Mouse (Mus musculus) heart, adult 9 months (tissue): ENCODE measurements around the gene Glyctk.

Experiments
- DNase-seq, 2 experiments: peaks; one replicate each; pipeline ENCODE4 v3.0.0; 2022; ENCODE audit warnings: low spot score in 2 of 2

Glyctk gene

DNA sequence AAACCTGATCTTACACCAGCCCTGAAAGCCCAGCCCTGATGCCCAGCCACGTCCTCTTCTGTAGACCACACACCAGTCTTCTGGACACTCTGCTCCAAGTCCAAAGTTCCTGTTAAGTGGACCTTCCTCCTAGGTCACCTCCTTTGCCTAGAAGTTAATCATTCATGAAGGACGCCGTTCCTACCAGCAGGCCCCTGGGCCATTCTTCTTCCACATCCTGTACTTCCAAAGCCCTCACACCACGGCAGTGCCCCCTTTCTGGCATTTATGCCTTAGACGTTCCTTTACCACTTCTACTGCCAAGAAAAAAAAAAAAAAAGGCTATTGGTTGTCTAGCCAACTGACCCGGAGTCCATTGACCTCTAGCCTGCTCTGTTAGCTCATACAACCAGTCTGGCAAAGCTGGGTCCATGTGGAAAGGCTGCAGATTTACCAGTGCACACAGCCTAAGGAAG lies at the start of gene Glyctk:
Glyctk (minus strand) TSS at position 102 of the 455 bp plus-strand sequence.
- no peak for DNase-seq

DNA sequence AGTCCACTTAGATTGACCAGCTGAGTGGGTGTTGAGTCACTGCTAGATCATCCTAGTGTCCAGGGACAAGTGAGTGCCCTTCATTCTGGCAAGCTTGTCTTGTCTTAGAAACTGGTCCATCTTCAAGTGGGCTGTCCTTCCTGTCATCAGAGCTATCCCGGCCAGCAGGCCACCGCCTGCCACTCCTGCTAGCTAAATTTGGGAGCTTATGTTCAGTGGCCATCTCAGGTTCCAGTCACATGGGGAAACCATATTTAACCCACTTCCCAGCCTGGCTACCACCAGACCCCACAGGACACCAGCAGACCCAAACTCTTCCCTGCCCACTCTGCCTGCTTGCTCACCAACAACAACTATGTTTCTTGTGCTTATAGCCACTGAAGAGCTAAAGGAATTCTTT lies 48.6 kb upstream of the Glyctk start:
- peak; percentile 70 to 73 for DNase-seq

DNA sequence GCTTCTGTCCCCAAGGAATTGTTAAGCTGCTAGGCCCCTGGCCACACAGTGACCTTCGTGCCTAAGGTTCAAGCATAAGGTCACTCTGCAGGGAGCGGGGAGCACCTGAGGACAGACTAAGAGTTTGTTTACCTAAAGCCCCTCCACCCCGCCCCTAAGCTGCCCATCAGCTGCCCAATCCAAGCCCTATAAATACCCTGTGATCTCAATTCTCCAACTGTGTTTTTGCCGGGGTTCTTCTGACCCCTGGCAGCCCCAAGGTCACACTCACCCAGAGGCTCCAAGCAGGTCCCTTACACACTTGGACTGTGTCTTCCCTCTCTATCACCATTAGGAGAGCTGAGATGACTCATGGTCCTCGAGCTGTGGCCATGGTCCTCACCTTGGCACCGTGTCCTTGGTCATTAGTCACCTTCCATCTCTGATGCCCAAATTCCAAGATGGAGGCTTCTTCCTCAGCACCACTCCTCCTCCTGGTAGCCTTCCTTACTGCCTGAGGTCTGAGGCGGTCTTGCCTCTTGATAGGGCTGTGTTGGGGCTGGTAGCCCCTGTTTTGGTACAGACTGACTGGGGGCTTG lies 47.9 kb upstream of the Glyctk start:
- DNase-seq: no peak

DNA sequence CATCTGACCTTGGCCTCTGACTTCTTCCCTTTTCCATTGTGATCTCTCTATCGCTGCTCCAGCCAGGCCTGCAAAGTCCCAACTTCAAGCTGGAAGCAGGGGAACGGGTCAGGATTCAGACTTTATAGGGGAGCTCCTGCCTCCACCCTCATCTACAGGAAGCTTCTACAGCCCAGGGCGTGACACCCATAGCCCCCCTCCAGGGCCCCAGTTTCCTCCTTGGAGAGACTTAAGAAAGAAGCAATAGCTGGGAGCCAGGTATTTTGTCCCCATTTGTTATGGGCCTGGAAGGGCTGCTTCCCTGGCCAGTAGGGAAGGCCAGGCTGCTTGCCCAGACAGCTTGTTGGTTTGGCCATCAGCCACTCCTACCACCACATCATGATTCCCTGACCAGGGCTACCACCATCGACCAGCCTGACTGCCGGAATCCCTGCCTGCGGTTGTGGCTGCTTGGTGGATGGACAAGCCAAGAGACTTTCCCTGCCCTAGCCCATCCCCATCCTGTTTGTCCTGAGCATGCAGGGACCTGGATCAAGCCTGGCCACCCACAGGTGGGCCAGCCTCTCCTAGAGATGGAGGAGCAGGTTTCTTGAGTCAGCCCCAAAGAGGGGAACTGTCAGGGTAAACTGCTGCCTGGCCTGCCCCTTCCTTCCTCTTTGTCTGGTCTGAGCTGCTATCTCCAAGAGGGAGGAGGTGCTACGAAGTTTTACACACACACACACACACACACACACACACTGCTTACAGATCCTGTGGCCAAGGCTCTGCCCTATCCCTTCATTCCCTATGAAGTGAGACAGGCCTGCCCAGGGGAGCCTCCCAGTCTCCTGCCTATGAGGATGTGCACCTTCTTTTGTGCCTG lies 46.3 kb upstream of the Glyctk start:
- DNase-seq: no peak

DNA sequence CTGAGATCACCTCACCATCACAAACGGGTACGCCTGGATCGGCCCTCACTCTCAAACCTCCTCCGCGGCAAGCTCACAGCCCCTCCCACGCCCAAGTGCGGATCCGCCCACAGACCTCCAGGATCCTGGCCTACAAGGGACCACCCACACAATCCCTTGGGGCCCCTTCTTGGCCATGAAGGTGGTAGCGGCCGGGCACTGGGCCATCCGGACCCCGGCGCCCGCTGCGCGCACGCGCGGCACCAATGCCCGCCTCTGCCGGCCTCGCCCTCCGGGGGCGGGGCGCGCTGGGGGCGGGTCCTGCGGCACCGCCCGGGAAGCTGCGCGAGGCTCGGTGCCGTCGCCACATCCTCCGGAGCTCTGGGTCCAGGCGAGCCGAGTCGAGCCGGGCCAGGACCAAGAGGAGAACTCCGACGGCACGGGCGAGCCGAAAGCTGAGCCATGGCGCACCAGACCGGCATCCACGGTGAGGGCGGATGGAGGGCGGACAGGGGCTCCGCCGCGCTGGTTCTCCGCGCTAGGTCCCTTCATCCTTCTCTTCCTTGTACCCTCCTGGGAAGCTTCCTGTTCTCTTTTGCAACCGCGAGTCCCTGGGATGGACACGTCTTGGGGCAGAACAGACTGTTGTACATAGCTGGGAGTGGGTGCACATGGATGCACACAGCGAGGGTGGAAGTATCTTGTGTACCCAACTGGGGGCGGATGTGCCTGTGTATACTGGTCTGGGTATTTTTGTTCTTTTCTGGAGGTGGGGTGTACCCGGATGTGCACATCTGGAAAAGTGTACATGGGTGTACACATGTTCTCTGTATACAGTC lies 45.1 kb upstream of the Glyctk start, which contains the start of gene Twf2:
Twf2 (plus strand) TSS at position 290 of the 818 bp plus-strand sequence.
- peak; percentile 96 for DNase-seq

DNA sequence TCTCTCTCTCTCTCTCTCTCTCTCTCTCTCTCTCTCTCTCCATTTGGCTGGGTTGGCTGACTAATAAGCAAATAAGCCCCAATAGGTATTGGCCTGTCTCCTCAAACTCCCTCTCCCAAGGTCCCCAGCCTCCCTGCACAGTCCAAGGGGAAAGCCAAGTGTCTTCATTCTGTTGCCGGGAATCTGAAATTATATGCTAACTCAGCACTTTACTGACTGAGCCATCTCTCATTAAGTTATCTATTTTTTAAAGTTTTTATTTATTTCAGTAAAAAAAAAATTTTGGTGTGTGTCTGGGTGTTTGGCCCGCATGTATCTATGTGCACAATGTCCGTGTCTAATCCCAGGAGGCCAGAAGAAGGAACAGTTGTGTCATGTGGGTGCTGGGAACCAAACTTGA lies 44.0 kb upstream of the Glyctk start:
- no peak for DNase-seq

DNA sequence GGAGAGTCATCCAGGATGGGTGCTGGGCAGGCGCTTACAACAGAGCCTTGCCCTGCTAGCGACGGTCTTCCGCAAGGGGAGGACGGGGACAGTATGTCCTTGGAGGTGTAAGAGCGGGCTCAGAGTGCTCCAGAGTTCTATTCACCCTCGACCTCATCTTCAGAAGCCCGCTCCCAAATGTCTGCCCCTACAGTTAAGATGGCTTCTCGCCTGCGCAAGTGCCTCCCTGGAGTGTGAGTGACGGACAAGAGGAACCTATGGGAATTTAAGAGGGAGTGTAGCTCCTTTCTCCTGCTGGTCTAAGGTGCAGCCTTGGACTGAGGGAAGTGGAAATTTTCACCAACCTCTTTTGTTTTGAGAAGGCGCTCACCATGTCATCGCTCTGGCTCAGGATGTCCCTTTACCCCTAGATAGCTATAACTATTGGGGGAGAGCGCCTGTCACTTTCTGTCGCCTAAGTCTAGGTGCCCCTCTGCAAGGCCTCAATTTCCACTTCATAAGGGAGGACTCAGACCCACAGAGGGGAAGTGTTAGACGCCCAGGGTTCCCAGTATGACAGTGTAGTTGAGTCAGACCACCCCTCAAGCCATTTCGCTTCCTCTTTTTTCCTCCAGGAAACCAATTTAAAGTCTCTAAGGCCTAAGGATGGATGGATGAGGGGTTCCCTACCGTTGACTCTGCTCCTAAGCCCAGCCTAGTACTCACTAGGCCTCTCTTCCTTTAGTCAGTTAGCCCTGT lies 41.8 kb upstream of the Glyctk start, which contains the start of gene Ppm1m:
Ppm1m (minus strand) TSS at position 212 of the 738 bp plus-strand sequence.
- DNase-seq: no peak

DNA sequence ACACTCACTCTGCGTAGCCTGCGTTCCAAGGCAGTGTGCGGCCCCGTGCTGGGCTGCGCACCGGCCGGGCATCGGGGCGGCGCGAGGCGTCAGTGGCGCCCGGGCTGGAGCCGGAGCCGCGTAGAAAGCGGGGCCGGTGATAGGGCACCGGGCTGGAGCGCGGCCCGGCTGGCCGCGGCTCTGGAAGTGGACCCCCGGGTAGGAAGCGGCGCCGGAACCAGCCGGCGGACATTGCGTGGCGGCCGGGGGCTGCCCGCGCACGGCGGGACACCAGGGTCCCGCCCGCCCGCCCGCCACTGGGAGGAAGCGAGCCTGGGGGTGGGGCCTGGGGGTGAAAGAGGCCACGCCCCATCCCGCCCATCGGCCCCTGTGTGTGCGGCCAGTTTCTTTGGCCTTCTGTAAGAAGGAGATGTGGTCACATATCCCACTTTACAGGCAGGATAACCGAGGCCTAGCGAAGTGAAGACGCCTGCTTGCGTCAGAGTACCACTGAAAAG lies 41.1 kb upstream of the Glyctk start:
- peak; percentile 74 to 79 for DNase-seq

DNA sequence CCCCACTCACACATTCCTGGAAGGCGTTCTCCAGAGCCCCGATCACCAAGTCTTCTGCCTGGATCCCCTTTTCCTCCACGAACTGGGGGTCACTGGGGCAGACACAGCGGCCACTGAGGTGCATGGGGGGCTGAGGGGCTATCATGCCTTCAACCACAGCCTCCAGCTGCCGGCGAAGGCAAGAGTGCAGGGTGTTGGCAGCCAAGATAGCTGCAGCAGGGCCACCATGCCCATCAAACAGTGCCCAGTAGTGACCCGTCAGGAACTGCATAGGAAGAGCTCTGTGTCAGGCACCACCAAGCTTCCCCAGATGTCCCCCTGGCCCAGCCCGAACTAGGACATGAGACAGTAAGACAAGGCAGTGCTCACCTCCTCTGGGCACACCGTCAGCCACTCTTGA lies 39.8 kb upstream of the Glyctk start:
- DNase-seq: no peak

DNA sequence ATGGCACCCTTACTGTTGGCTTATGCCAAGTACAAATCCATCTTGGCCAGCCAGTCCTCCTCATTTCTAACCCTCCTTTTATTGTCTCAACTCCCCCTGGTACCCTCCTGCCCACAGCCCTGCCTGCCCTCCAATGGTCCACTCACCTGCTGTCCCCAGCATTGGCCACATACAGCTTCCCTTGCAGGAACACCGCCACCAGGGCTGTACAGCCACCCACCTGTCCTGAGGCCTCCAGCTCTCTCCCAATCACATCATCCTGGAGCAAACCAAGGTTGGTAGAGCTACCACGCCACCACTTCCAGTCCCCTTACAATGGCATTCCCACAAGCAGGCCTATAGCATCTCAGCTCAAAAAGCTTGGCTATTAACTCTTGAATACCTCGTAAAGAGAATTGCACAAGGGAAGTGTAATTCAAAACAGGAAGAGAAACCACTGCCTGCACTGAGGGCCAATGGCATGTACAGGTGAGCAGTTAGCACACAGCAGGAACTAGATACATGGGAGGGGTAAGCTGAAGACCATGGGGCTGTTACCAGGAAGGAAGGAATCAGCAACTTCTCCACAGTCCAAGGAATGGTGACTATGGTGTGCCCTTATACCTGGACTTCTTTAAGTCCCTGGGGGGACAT lies 39.3 kb upstream of the Glyctk start:
- no peak for DNase-seq

DNA sequence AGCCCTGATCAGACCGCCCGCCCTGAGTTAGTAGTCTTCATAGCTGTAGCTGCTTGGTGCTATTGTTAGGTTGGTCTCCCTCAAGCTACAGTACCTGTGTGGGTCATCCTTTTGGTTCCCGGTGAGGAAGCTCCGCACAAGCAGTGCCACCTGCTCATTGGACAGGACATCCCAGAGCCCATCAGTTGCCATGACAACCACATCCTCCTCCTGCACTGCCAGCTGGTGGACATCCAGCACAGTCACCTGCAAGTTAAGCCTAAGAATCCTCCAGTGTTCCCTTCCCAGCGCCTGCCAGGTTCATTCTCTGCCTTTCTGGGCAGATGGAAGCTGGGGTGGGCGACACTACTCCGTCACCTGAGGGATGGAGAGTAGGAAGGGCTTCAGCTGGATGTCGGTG lies 37.8 kb upstream of the Glyctk start:
- no peak for DNase-seq

DNA sequence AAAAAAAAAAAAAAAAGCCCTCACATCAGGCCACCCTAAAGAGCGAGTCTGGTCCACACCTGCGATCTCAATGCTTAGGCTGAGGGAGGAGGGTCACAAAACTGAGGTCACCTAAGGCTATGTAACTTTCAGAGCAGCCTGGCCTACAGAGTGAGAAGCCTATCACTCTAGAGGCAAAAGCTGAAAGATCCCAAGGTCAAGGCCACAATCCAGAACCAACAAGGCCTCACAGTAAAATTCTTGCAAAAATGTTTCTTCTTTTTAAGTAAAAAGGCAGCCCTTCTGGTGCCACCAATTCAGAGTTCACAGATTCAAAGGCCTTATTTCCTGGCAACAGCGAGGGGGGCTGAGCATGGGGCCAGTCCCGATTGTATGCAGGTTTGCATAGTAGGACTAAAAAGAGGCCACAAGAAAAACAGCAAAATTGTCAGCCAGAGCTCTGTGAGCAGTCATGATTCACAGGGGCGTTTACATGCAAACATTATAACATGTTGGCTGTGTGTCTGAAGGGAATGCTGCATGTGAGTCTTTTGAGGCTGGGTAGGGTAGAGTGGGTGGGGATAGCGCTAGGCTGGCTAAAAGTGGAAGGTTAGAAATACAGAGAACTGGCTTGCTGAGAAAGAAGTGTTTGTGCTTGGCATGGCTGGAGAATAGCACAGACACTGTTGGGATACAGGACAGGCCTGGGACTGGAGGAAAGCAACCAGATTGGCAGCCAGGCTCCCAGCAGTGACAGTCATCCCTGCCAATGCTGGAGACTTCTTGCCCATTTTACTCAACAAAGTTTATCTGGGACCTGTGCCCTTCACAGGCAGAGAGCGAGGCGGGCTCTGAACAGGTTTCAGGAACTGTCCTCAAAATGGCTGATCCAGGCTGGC lies 36.2 kb upstream of the Glyctk start:
- DNase-seq: no peak

DNA sequence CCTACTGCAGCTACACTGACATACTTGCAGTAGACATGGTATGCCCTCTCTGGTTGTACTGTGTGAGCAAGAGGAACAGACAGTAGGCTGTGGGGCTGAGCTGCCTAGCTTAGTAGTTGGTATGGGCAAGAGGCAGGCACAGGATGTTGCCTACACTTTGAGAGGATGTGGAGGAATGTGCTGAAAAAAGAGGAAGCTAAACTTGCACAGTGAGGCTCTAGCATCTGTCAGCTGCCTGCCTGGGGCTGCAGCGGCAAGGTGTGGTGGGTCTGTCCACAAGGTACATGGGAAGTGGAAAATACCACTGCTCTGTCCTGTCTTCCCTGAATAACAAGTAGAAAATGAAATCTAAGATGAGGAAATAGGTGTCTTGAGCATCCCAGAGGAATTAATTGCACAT lies 35.1 kb upstream of the Glyctk start:
- no peak for DNase-seq

DNA sequence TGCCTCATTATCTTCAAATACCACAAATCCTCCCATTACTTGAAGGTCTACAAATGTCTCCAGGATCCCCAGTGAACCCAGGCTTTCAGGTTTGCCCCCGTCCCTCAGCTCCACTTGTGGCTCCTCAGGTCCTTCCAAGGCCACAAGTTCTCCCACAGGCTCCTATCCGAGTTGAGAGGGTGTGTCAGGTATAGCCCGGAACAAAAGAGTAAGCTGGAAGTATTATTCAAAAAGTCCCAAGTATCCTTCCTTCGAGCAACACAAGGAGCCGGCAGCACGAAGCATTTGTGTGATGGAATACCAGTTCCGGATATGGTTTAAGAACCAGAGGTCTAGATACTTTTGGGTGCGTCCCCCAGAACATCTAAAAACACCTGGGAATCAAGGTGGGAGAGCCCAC lies 34.1 kb upstream of the Glyctk start:
- DNase-seq: no peak

DNA sequence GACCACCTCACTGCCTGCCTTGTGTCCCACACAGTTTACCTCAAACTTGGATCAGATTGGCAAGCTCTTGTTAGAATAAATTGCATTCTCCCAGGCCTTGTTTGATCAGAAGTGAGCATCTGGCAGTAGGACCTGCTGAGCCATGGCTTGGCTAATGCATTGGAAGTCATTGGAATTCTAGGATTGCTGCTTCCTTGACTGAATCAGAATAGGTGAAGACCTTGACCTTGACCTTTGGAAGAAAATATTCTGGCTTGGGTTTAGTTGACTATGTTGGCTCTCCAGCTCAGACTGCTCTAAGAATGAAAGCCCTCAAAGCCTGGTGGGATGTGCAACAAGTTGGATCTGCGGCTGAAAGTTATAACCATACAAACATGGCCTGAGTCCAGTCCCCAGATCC lies 33.4 kb upstream of the Glyctk start:
- DNase-seq: no peak

DNA sequence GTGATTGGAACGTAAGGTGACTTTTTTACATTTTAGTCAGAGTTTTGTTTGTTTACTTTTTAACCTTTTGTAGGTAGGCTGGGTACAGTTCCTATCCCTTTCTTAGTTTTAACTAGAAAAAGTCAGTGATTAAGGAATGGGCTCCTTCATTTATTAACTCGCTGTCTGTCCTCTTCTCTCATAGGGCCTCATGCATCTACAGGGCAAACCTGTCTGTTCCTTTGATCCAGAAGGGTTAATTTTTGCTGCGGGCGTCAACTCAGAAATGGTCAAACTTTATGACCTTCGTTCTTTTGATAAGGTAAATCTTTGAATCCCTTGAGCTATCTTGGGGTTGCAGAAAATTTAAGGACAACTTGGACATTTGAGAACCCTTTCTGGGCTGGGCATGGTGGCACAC lies 26.1 kb upstream of the Glyctk start:
- DNase-seq: no peak

DNA sequence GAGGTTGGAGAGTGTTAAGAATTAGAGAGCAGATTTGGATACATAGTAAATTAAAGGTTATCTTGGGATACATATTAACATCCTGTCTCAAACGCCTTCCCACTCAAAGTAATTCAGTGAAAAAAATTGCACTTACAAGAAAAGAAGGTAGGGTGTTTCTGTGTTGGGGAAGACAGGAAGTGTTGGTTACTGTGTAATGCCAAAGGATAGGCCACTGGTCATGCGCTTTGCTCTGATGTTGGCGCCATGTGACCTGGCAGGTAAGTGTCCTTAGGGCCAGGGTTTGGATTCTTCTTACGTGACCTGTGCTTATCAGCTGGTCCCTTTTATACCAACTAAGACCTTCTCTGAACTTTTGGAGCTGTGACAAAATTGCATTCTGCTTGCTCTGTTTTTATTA lies 24.2 kb upstream of the Glyctk start:
- no peak for DNase-seq

DNA sequence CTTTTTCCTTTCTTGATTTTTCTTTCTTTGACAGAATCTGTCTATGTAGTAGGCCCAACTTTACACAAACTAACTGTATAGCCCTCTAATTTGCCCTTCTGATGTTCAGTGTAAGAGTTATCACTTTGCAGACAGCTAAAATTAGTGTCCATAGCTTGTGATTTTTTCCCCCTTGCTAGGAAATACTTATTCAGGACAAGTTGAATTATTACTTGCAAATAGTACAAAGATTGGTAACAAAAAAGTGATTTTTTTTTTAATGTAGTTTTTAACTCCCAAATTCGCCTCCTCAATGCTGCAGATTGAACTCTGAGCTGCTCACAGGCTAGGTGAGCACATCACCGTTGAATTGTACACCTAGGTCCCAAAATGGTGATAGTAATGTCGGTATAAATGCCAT lies 22.0 kb upstream of the Glyctk start:
- no peak for DNase-seq

DNA sequence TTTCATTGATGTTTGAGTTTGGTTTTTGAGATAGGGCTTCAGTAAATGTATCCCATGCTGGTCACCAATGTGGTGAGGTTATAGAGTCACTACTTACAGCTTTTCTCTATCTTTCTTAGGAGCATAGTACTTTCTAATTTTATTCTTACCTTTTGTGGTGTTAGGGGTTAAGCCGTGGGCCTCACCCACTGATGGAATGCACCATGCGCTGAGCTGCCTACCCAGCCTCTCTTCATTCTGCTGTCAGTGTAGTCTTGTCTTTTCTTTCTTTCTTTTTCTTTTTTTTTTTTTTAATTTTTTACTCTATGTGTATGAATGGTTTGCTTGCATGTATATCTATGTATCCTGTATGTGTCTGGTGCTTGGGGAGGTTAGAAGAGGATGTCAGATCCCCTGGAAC lies 21.5 kb upstream of the Glyctk start:
- DNase-seq: no peak

DNA sequence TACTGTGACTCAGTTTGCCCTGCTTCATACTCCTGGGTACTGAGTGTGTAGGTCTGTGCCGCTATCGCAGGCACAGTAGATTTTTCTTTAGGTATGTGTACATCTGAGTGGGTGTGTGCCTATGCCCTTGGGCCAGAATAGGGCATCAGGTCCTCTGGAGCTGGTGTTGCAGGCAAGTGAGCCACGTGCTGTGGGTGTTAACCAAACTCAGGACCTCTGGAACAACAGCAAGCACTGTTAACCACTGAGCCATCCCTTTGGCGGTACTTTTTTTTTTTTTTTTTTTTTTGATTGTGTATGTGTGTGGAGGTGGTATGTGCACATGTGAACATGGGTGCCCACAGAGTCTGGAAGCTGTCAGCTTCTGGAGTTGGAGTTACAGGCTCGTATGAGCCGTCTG lies 19.9 kb upstream of the Glyctk start:
- DNase-seq: no peak
